Mouse (Mus musculus) ovary, postnatal 10 days (tissue): ENCODE measurements around the gene Gm49486.
"Not testable (repeated sequence)": the region's sequence is repeated elsewhere in the genome, so short reads cannot be mapped to it uniquely, and the experiment has no call there.

Source experiments
- DNase-seq: peaks from one replicate; pipeline ENCODE4 v3.0.0; 2022; ENCODE audit warnings: low spot score

The Gm49486 gene

GRCm38 (mm10) chr15:79225780-79226179 lies 3.4 kb upstream of the Gm49486 start:
- not testable (repeated sequence) for DNase-seq

DNA sequence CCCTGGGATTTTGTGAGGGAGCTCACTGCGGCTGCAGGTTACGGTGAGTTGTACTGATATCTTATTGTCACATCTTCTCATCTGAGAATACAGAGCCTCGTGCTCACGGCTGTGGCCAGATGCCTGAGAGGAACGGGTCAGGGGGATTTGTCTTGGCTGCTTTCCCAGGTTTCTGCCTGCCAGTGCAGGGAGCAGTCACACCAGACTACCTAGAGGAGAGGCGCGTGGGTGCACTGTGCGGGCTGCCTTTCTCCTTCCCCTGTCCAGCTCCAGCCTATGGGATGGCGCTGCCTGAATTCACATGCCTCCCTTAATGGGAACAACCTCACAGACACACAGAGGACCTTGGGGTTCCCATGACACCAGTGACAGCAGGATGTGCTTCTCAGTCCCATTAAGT lies 6.1 kb downstream of the Gm49486 start:
- no peak for DNase-seq

GRCm38 (mm10) chr15:79238036-79238435 lies 8.8 kb downstream of the Gm49486 start:
- no peak for DNase-seq

GRCm38 (mm10) chr15:79242574-79243233 lies 13.5 kb downstream of the Gm49486 start:
- no peak for DNase-seq

GRCm38 (mm10) chr15:79243234-79244042 lies 14.2 kb downstream of the Gm49486 start:
- DNase-seq, result peak; percentile 91

DNA sequence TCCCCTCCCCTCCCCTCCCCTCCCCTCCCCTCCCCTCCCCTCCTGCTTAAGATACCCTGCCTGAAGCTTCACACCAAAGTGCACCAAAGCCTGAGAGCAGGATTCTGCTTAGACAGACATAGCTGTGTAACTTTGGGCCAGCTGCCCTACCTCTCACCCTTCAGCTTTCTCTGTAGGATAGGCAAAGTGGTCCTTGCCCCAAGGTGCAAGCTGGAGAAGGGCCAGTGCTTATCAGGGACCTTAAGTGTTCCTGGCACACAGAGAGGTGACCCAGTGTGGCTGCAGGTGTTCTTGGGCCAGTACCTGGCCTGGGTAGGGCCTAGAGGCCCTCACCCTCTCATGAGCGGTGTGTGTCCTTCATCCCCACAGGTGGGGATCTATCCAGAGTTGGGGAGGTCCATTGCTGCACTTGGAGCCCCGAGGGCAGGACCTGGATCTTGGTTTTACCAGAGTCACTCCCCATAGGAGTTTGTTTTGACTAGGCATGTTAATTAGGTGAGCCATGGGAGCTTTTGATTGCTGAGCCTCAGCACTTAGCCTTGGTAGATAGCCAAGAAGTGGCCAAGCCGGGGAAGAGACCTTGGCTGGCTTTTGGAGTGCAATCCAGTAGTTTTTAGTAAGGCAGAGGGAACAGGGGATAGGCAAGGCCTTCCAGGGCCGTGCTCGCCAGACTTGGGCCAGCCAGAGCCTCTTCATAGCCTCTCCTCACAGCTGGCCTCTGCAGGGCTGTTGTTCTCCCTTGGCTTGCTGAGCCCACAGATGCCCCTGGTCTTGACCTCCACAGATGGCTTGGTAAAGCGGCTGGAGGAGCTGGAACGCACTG lies 15.1 kb downstream of the Gm49486 start:
- no peak for DNase-seq

GRCm38 (mm10) chr15:79245321-79245720 lies 16.1 kb downstream of the Gm49486 start:
- no peak for DNase-seq

- no peak for DNase-seq
Measured at GRCm38 (mm10) chr15:79250236-79250635, 21.0 kb downstream of the Gm49486 start.

GRCm38 (mm10) chr15:79251168-79251567 lies 22.0 kb downstream of the Gm49486 start:
- no peak for DNase-seq

DNA sequence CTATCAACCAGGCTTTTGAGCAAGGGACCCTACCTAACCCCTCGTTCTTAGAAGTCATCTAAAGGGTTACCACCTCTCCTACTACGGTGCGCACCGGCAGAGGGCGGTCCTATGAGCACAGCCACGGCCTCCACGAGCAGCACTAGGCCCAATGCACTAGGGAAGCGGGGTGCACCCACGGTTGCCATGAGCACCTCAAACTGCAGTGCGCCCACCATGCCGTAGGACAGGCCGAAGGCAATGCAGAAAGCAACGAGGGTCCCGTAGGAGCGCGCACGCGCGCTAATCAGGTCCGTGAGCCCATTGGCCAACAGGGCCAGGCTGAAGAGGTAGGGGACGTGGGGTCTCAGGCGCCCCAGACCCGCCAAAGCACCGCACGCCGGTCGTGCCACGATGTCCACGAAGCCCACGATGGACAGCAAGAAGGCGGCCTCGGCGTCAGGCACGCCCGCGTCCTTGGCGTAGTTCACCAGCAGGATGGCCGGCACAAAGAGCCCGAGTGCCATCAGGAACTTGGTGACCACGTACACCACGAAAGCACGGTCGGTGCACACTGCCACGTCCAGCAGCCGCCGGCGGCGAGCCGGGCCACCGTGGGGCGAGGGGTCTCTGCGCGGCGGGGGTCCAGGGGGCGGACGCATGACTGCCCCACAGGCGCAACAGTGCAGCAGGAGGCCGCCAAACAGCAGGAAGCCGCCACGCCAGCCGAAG lies 22.7 kb downstream of the Gm49486 start:
- DNase-seq, result no peak

DNA sequence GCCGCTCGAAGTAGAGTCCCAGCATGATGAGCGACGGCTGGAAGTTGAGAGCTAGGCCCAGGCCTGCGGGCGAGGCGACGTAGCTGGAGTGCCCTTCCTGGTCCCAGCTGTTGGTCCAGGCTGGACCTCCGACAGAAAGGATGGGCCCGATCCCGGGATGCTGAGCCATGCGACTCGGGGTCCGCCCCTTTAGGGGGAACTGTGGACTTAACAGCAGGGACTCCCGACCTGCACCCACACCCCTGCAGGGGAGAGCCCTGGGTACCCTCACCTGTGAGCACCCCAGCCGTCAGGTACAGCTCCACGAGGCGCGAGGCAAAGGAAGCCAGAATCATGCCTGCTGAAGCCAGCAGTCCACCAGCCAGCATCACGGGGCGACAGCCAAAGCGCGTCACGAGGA lies 23.4 kb downstream of the Gm49486 start:
- no peak for DNase-seq

- no peak for DNase-seq
Measured at GRCm38 (mm10) chr15:79254661-79255060, 25.5 kb downstream of the Gm49486 start, which contains the start of gene Slc16a8. Gene Slc16a8 (minus strand): TSS chr15:79254761.

GRCm38 (mm10) chr15:79258521-79258920 lies 29.3 kb downstream of the Gm49486 start:
- no peak for DNase-seq

DNA sequence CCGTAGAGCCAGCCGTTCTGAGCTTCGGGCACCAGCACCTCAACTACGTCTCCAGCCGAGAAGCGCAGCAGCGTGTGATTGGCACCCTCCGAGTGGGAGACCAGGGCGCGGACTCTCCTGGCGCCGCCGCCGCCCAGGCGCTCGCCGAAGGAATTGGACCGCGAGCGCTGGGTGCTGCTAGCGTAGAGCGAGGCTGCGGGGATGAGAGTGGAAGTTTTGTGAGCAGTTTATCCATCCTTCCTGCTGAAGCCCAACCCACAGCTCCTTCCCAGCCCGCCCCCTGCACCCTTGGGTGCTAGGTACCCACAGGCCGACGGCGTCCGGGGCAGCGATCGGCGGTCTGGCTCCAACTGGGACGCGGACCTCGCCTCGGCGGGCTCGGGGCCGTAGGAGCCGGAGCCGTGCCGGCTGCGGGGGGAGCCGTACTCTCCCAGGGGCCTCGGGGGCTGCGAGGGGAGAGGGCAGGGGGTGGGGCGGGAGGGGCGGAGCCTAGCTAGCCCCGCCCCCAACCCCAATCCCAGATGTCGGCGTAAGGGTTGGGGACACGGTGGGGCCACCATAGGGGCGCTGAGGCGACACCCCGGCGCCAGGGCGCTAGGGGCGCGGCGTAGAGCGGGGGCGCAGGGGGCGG lies 32.0 kb downstream of the Gm49486 start:
- no peak for DNase-seq

GRCm38 (mm10) chr15:79261757-79262156 lies 32.6 kb downstream of the Gm49486 start:
- DNase-seq, result no peak

DNA sequence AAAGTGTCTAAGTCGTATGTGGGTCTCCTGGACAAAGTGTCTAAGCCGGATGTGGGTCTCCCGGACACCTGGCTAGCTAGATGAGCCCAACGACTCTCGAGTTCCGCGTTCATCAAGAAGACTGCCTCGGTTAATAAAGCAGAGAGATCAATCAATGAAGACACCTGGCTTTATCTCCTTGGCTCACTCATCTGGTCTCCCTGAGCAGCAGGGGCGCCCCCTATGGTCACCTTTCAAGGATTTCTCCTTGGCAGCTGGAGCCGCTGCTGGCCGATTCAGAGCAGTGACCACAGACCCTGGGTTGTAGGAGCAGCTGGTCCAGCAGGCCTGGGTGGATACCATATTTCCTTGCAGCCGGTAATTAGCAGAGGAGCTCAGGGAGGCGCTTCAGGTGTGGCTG lies 33.2 kb downstream of the Gm49486 start:
- DNase-seq, result no peak

DNA sequence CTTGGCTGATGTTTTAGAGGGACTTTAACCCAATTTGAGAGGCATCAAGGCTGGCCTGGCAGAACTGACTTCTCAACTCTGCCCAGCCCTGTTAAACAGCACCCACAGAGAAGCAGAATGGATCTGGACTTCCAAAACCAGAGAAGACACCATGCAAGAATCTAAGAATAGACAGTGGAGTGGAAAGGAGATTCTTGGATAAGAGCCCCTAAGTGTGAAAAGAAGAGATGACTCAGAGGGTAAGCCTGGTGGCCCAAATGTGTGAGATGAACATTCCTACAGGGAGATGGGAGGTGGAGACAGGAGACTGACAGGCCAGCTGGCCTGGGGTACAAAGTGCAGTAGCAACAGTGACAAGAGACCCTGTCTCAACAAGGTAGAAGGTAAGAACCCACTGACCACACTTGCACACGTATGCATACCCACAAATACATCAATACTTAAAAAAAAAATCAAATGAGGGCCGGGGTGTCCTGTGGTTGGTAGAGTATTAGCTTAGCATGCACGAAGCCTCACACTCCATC lies 33.7 kb downstream of the Gm49486 start:
- no peak for DNase-seq

GRCm38 (mm10) chr15:79263726-79264125 lies 34.5 kb downstream of the Gm49486 start:
- DNase-seq, result no peak

DNA sequence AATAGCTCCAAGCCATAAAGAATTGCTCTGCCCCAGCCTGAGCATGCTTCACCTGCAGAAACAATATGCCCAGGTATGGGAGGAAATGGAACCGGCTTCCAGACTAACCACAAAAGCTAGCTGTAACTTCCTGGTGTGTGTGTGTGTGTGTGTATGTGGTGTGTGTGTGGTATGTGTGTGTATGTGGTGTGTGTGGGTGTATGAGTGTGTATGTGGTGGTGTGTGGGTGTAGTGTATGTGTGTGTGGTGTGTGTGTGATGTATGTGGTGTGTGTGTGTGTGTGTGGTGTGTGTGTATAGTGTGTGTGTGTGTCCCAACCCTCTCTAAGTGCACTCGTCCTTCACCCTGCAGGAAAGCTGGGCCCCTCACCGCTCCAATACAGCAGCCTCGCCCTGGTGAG lies 36.2 kb downstream of the Gm49486 start:
- DNase-seq, result no peak

DNA sequence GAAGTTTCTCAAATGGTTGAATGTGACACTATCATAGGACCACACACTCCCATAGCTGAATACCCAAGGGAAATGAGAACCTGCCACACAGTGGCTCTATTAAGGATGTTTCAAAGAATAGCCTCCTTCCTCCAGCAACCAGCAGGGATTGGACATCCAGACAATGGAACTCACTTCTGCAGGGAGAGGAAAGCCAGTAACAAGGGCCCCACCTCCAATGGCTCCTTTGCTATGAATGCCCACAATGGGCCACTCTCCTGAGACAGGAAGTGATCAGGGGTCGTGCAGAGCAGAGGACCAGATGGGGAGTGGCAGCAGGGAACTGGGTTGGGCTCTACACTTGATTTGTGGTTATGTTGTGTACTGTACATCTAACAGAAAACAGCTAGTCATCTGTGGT lies 39.3 kb downstream of the Gm49486 start:
- no peak for DNase-seq
